Mouse (Mus musculus) cortical plate, adult 2 months (tissue): ENCODE measurements around the gene Gsta2. TPM values are rescaled to one million over a fixed set of nuclear protein-coding genes. Genes with fewer than 3 reads are reported as not detected.
"Not testable (repeated sequence)": the region's sequence is repeated elsewhere in the genome, so short reads cannot be mapped to it uniquely, and the experiment has no call there.

ENCODE experiments used
- H3K27ac ChIP-seq: fragments of 200-500 bp; 2 replicates; pipeline ENCODE4 v1.5.1; 2012; ENCODE audit warnings: low read length, control low read depth, inconsistent platforms; ENCODE audit not compliant: insufficient read depth
- H3K4me1 ChIP-seq: fragments of 200-500 bp; 2 replicates; pipeline ENCODE4 v1.6.1; 2011; ENCODE audit warnings: low read length; ENCODE audit not compliant: control insufficient read depth, insufficient read depth
- H3K4me3 ChIP-seq: fragments of 200-500 bp; 2 replicates; pipeline ENCODE4 v1.5.1; 2011; ENCODE audit warnings: mild to moderate bottlenecking, low read length, control low read depth; ENCODE audit not compliant: insufficient read depth
- CTCF ChIP-seq: fragments of 200-500 bp; IDR thresholded peaks from 2 replicates; pipeline ENCODE4 v1.5.1; 2011; ENCODE audit warnings: mild to moderate bottlenecking, control low read depth, low read length; ENCODE audit not compliant: insufficient read depth; ENCODE audit errors: extremely low read depth
- POLR2A ChIP-seq: fragments of 200-500 bp; IDR thresholded peaks from 2 replicates; pipeline ENCODE4 v1.6.1; 2011; ENCODE audit warnings: mild to moderate bottlenecking, low read length, control low read depth; ENCODE audit not compliant: insufficient read depth; ENCODE audit errors: extremely low read depth
- polyA plus RNA-seq: library from polyadenylated mRNA; depleted of rRNA; stranded (reverse); fragments of >200 nt; gene quantifications from 2 replicates; pipeline ENCODE4 v1.2.3, GENCODE M21; 2012

Gene Gsta2
- polyA plus RNA-seq, 1 experiment: 0.44 TPM

DNA sequence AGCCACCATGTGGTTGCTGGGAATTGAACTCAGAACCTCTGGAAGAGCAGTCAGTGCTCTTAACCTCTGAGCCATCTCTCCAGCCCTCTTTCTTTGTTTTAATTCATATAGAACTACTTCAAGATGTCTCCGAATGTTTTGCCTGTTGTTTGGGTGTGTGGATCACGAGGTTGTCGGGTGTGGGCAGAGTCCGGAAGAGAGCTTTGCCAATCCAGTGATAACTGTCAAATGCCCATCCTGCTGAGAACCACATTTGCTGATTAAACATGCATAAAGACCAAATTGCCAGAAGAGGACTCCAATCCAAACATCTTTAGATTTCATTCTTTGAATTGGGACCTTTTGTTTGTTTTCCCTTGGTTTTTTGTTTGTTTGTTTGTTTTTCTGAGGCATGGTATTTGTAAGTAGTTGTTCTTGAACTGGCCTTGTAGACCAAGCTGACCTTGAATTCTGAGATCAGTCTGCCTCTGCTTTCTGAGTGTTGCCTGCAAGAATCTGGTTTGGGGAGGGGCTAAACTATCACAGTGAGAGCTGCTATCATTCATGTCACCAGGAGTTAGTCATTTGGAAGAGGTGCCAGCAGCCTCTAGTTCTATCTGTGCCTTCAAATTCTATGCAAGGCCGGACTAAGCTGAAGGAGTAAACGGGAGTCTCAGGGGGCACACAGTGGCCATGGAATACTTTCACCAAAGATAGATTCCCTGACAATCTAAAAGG is 3.9 kb downstream of the Gsta2 start:
- H3K4me1 ChIP-seq: no peaks in the 10 kb centered on the region
- no peak overlapping the region for H3K4me3 ChIP-seq
- H3K27ac ChIP-seq: no peak overlapping the region
- no peak for TF ChIP-seq CTCF
- TF ChIP-seq POLR2A: no peak

DNA sequence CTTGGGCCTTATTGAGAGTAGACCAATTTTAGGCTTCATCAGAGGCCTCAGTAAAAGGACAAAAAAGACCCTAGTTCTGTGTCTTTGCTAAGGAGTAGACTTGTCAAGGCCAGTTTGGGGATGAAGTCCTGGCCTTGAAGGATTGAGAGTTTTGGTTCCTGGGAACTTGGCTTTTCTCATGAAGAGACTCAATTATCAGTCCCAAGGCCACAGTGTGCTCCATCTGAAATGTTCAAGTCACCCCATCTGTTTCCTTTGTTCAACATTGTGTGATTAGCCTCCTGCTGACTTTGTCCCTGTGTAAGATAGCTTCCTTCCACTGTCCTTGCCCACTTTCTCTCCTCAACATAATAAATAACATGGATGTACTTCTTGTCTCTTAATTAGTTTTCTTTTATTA is 5.6 kb downstream of the Gsta2 start:
- H3K4me3 ChIP-seq, H3K27ac ChIP-seq, H3K4me1 ChIP-seq: not testable (repeated sequence)

DNA sequence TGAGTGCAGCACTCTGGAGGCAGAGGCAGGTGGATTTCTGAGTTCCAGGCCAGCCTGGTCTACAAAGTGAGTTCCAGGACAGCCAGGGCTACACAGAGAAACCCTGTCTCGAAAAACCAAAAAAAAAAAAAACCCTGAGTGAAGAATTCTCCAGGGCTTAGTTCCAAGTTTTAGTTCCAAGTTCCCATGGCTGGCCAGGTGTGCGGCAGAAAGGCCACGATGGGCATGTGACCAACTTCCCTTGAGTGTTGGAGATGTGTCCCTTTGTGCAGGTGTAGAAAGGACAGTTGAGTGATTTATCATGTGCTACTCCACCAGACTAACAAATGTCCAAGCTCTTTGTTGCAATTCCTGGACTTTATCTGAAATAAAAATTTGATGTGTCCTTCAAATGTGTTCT is 6.4 kb downstream of the Gsta2 start:
- not testable (repeated sequence) for H3K4me1 ChIP-seq, H3K27ac ChIP-seq, H3K4me3 ChIP-seq

DNA sequence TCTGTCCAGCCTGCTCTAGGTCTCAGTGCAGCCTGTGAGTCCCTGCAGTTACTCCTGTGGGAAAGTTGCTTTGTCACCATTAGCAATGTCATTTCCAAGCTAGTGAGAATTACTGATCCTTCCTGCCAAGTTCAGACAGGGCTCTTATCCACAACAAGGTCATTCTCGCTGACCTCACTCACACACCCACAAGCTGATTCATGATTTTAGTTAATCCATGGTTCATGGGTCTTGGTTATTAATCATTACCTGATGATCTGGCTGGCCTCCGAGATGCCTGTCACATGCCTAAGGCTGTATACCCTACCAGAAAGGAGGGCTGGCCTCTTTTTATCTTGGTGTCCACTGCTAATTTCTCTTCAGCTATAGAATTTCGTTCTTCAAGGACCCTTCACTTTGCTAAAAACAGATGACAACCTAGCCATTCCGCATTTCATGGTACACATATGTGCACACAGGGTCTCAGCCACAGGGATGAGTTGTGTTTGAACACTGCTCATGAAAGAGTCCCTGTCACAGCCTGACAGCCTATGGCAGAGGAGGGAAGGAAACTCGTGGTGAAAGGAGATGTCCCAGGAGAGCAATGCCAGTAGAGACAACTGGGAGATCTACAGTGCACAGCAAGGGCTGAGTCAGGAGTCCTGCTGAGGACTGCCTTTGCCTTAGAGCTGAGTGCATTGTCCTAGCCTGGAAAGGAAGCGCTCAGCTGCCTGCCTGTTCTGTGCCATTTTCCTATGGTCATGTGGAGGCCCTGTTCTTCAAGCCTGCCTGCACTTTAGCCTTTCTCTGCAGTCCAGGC is 7.2 kb downstream of the Gsta2 start:
- H3K4me1 ChIP-seq, H3K4me3 ChIP-seq, H3K27ac ChIP-seq: not testable (repeated sequence)

DNA sequence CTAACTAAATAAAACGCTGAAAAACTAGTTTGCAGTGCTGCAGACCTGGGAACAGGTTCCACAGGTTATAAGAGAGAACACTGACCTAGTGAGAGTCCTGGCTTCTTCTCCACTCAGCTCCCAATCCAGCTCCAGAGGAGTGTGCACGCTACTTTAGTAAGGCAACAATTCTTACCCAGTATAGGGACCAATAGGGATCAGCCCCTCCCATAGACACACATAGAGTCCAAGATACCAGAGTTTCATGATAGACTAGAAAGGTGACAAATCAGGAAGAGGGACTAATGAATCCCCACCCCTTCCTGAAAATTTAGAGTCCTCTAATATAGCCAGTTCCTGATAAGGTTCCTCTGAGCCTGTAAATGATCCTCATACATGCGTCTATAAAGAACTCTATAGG is 8.6 kb downstream of the Gsta2 start:
- Histone ChIP-seq H3K4me3 (no peak overlapping the region), H3K27ac (no peak overlapping the region), H3K4me1 (no peaks in the 10 kb centered on the region)
- TF ChIP-seq POLR2A (no peak), CTCF (no peak)

DNA sequence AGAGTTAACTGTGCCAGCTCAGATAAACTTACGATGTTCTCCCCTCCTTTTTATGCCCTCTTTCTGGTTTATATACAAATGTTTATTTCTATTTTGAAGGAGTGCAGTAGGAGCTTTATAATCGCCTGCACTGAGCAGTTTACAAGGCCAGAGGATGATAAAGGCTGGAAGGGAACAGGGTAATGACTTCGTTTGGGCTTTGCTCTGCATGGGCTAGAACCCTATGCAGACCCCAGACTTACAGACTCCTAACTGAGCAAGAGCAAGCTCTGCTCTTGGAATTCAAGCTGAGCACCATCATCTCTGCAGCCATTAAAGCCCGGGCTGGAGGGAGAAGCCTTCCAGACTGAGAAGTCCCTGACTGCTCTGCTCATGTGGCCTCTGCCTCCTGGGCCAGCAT is 10.4 kb downstream of the Gsta2 start:
- not testable (repeated sequence) for H3K4me1 ChIP-seq, H3K27ac ChIP-seq, H3K4me3 ChIP-seq

DNA sequence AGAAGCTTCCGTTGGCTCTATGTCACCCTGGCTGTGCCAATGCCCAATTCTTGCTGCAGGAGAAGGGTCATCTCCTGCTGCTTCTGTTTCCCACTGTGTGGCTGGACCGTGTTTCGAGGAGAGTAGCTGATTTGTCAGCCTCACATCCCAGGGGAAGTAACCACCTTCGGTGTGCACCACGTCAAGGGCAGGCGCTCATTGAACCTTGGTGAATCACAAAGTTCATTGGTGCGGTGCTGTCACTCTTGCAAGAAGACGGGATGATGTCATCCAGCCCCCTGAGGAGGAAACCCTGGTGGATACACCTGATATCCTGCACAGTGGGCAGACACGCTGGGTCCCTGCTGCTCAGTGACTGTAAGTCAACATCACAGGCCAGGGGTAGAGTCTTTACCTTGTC is 12.5 kb downstream of the Gsta2 start:
- H3K4me1 ChIP-seq, H3K4me3 ChIP-seq, H3K27ac ChIP-seq: not testable (repeated sequence)

DNA sequence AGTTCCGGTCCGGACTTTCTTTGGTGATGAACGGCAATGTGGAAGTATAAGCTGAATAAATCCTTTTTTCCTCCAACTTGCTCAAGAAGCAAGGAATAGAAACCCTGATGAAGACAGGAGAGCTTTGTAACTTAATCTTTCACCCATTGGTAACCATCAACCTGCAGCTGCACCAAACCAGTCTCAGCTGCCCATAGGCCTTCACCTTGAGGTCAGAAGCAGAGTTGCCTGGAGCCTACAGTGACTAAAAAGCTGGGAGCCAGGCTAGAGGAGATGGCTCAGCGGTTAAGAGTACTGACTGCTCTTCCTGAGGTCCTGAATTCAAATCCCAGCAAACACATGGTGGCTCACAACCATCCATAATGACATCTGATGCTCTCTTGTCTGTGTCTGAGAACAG is 13.1 kb downstream of the Gsta2 start:
- H3K27ac ChIP-seq, H3K4me1 ChIP-seq, H3K4me3 ChIP-seq: not testable (repeated sequence)

DNA sequence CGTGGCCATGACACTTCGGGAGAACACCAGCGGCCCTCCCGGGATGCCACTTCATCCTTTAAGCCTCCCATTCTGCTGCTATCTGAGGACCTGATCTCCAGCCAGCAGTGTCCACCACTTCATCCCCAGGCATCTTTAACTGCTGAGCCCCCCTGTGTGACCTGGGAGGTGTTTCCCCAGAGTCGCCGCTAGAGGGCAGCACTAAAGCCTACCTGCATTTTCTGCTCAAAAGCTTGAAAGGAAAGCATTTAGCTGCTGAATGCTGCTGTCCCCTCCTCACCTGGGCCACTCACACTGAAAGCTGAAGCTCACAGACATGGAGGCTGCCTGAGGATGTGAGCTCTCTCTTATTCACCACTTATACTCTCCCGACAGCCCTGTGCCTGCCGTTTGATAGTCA is 15.3 kb downstream of the Gsta2 start:
- H3K4me1 ChIP-seq, H3K4me3 ChIP-seq, H3K27ac ChIP-seq: not testable (repeated sequence)
- TF ChIP-seq CTCF: peak; percentile 36; the same call in 1 of the 2 replicates

DNA sequence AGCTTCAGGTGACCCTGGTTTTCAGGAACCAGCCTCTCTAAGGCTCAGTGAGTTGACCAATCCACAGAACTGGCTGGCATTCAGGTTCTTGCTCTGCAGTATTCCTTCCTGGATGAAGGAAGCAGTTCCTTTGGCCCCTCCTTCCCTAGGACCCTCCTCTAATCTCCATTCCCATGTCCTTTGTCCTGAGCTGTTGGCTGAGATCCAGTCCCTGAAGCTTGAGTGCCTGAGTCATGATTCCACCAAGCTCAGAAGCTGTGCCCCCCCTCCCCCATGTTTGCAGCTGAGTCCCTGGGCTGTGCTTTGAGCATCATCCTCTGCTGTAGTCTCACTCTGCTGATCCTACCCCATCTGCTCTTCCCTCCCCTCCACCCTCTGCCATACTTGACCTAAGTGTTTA is 18.5 kb downstream of the Gsta2 start:
- H3K27ac ChIP-seq, H3K4me1 ChIP-seq, H3K4me3 ChIP-seq: not testable (repeated sequence)

DNA sequence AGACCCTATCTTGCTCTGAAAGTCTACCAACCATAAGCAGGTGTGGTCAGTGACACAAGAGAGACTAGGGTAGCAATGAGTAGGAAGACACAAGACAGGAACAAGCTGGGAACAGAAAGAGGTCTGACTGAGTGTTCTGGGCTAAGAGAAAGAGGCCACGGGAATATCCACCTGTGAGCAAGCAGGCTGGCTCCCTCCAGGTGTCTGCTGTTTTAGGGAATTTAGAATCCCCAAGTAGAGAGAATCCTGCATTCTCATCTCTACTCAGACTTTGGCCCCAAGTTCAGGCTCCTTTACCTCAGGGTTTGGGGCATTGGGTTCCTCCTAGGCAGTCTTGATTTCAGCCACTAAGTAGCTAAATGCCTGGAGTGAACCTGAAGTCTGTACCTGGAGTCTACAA is 28.3 kb downstream of the Gsta2 start, which contains the start of gene Omt2b:
Omt2b (plus strand) TSS at position 301 of the 400 bp plus-strand sequence.
- H3K4me1 ChIP-seq, H3K27ac ChIP-seq: not testable (repeated sequence)

More for the DNA sequence above, 28.3 kb downstream of the Gsta2 start, which contains the start of gene Omt2b:
- H3K4me3 ChIP-seq: not testable (repeated sequence)
